Mouse (Mus musculus) brain, embryonic 14.5 days (tissue): ENCODE measurements around the gene Vta1. TPM values are rescaled to one million over a fixed set of nuclear protein-coding genes. Genes with fewer than 3 reads are reported as not detected.
A peak's percentile ranks its signal among the peaks of the same experiment; 100 is the strongest.

Experiments used
- DNase-seq: peaks from one replicate; pipeline ENCODE4 v3.0.0-alpha.2; 2011; ENCODE audit warnings: low read depth
- CTCF ChIP-seq: fragments of 200-500 bp; IDR thresholded peaks from 2 replicates; pipeline ENCODE4 v1.5.1; 2012; ENCODE audit warnings: inconsistent platforms, mild to moderate bottlenecking, moderate library complexity, borderline replicate concordance; ENCODE audit not compliant: insufficient read depth, insufficient read length; ENCODE audit errors: extremely low read depth
- POLR2A ChIP-seq: fragments of 200-500 bp; IDR thresholded peaks from 2 replicates; pipeline ENCODE4 v1.6.1; 2012; ENCODE audit warnings: mild to moderate bottlenecking, inconsistent platforms, borderline replicate concordance; ENCODE audit not compliant: poor library complexity, insufficient read depth, insufficient read length, severe bottlenecking; ENCODE audit errors: extremely low read depth
- polyA plus RNA-seq: library from polyadenylated mRNA; depleted of rRNA; stranded (reverse); fragments of >200 nt; gene quantifications from 2 replicates; pipeline ENCODE4 v1.2.3, GENCODE M21; 2012; rRNA removed

Gene Vta1
- 127 and 159 TPM in 2 replicates for polyA plus RNA-seq

- TF ChIP-seq POLR2A (peak; percentile 57; the same call in 1 of the 2 replicates), CTCF (peak; percentile 75; the same call in 1 of the 2 replicates)
- peak; percentile 99 for DNase-seq
Measured at GRCm38 (mm10) chr10:14705072-14706066, at the start of gene Vta1, which contains the start of gene Nmbr. Vta1 (minus strand) TSS chr10:14705560. Nmbr (plus strand) TSS chr10:14705591.

GRCm38 (mm10) chr10:14734285-14734684 lies 28.9 kb upstream of the Vta1 start:
- DNase-seq = peak; percentile 88
- 0 out of 2 replicates have a peak, but pooled peaks have one; percentile 17 for TF ChIP-seq CTCF
- no peak for TF ChIP-seq POLR2A

- peak; percentile 6 for DNase-seq
- no peak for TF ChIP-seq CTCF
- TF ChIP-seq POLR2A = no peak
Measured at GRCm38 (mm10) chr10:14725671-14726070, 20.3 kb upstream of the Vta1 start.

- TF ChIP-seq CTCF (no peak), POLR2A (no peak)
- no peak for DNase-seq
Measured at GRCm38 (mm10) chr10:14718114-14718513, 12.8 kb upstream of the Vta1 start, which contains the start of gene Gje1. Gje1 (minus strand) TSS chr10:14718214.

GRCm38 (mm10) chr10:14703830-14704420 lies 1.4 kb downstream of the Vta1 start:
- TF ChIP-seq POLR2A (no peak), CTCF (no peak)
- DNase-seq = peak; percentile 14

- TF ChIP-seq CTCF = no peak
- TF ChIP-seq POLR2A = no peak
- peak; percentile 74 for DNase-seq
Measured at GRCm38 (mm10) chr10:14703239-14703638, 2.1 kb downstream of the Vta1 start.

- DNase-seq = peak; percentile 20
- TF ChIP-seq POLR2A = no peak
- no peak for TF ChIP-seq CTCF
Measured at GRCm38 (mm10) chr10:14690349-14690748, 15.0 kb downstream of the Vta1 start.

- DNase-seq = no peak
- TF ChIP-seq CTCF = no peak
- TF ChIP-seq POLR2A = no peak
Measured at GRCm38 (mm10) chr10:14688785-14689442, 16.4 kb downstream of the Vta1 start.

- DNase-seq = no peak
- peak; percentile 13; the same call in 1 of the 2 replicates for TF ChIP-seq CTCF
- no peak for TF ChIP-seq POLR2A
Measured at GRCm38 (mm10) chr10:14685663-14686062, 19.7 kb downstream of the Vta1 start.

- TF ChIP-seq CTCF (no peak), POLR2A (no peak)
- DNase-seq = no peak
Measured at GRCm38 (mm10) chr10:14666147-14666546, 39.2 kb downstream of the Vta1 start.

GRCm38 (mm10) chr10:14660875-14661274 lies 44.5 kb downstream of the Vta1 start:
- no peak for DNase-seq
- TF ChIP-seq POLR2A (no peak), CTCF (no peak)
